Comparison of ENCODE assay signal across 8 mouse cellular contexts in the genomic region with DNA sequence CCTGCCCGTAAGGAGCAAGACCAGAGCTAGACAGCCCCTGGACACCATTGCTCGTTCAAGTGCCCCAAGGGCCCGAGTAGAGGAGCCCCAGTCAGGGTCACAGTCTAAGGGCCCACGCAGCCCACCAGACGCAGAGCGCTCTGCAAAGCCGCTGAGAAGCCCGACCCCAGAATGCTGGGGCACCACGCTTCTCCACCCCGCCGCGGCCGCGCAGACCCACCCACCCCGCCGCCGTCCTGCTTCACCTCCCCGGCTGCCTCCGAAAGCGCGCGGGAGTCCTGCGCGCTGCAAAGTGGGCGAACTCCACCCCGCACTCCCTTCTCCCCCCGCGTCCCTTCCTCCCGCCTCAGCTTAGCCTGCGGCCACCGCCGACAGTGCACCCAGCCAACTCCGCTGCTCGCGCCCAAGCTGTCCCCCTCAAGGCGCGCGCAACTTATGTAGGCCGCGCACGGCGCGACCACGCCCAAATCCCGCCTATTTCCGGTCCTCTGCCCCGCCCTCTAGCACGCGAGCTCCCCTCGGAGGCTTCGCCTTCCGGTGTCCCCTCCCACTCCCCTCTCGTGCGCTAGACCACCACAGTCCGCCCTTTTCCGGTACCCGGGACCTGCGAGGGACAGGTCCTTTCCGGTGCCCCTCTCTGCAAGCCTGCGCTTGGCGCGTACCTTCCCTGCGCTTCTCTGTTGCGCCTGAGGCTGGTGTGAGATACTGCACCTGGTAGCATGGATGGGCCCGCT. TPM values are rescaled to one million over a fixed set of nuclear protein-coding genes. Genes with fewer than 3 reads are reported as not detected.
DNase-seq lines count a peak whose midpoint lies in the region; ATAC-seq and TF ChIP-seq lines count a peak whose summit lies in the region.

A gene (minus strand): TSS at position 465 of the 734 bp plus-strand sequence.

- no peaks in the 10 kb centered on the region for H3K4me1 ChIP-seq in cortical plate, adult 2 months (ENCODE audit: control insufficient read depth, insufficient read depth, low read length)

- peak; percentile 93 for ATAC-seq in activated CD4-positive, CD25-positive, alpha-beta regulatory T cell, adult 4 months
- peak; percentile 86 for ATAC-seq in megakaryocyte progenitor cell, adult 5-6 weeks (replicated peaks; ENCODE audit: poor library complexity)

- TF ChIP-seq POLR2A in cortical plate, adult 2 months (IDR thresholded peaks at IDR 0.05; ENCODE audit: extremely low read depth, insufficient read depth, low read length), result peak; percentile 87

- DNase-seq in gastrocnemius, postnatal 10 days, result peak; percentile 91
- DNase-seq in induced T-regulatory cell, adult 2 months (ENCODE audit: low read depth), result peak; percentile 96
- DNase-seq in left cerebral cortex, adult 9 months (ENCODE audit: low spot score in 2 of 2), result peak; percentile 73 to 85
- DNase-seq in right cerebral cortex, postnatal 14 days, result peak; percentile 89
- DNase-seq in urinary bladder, postnatal 36 days (ENCODE audit: low spot score in 2 of 2), result peak; percentile 88 to 90

- peak within 1 kb of the TSS; percentile 13; the same call in 1 of the 2 replicates for H3K27ac ChIP-seq in cortical plate, adult 2 months (ENCODE audit: insufficient read depth, low read length)

- TF ChIP-seq CTCF in cortical plate, adult 2 months (IDR thresholded peaks at IDR 0.05; ENCODE audit: extremely low read depth, insufficient read depth, low read length), result no peak

- H3K4me3 ChIP-seq in cortical plate, adult 2 months (ENCODE audit: insufficient read depth, low read length), result peak within 1 kb of the TSS; percentile 72

RNA-seq across cellular contexts. Expression of the gene that starts here (rescaled TPM):
- 1 to 10 TPM; 2.9 to 3.7 TPM for polyA plus RNA-seq in activated CD4-positive, CD25-positive, alpha-beta regulatory T cell, adult 4 months (2017; shearing (Covaris generic))
- 17.2 and 17.3 TPM in 2 replicates for polyA plus RNA-seq in cortical plate, adult 2 months (2012; rRNA removed)
- 10 to 100 TPM; 14.3 to 17.3 TPM for total RNA-seq in gastrocnemius, postnatal 10 days (2021)
- 4.0 and 6.0 TPM in 2 replicates for total RNA-seq in megakaryocyte progenitor cell, adult 5-6 weeks (2015)
- 4.9 and 8.8 TPM in 2 replicates for total RNA-seq in megakaryocyte progenitor cell, adult 5-6 weeks (2017)

Comparison
In these comparisons a context has a peak if more than half of its experiments do, and no peak if none do; other contexts are left out.
1. Peak in every context shown above with its lines: DNase-seq, ATAC-seq, H3K4me3 ChIP-seq and H3K27ac ChIP-seq.